Mouse (Mus musculus) adrenal gland, adult 2 months (tissue): ENCODE measurements around the gene Zc3h18. TPM values are rescaled to one million over a fixed set of nuclear protein-coding genes. Genes with fewer than 3 reads are reported as not detected.

Source experiments
- DNase-seq: peaks from one replicate; pipeline ENCODE4 v3.0.0; 2021
- polyA plus RNA-seq: library from polyadenylated mRNA; depleted of rRNA; stranded (reverse); fragments of >200 nt; gene quantifications from 2 replicates; pipeline ENCODE4 v1.2.3, GENCODE M21; 2012
- total RNA-seq, 2 experiments: library from RNA; stranded (reverse); gene quantifications; 2 replicates each; pipeline ENCODE4 v1.2.3; 2021

Gene Zc3h18
- total and polyA plus RNA-seq, 3 experiments: 34.3 to 44.8 (median 36.9) TPM

GRCm38 (mm10) chr8:122347811-122348552, 28.4 kb upstream of the Zc3h18 start:
- DNase-seq: peak; percentile 44

- no peak for DNase-seq
These were observed 26.8 kb upstream of the Zc3h18 start for GRCm38 (mm10) chr8:122349357-122350297.

GRCm38 (mm10) chr8:122350309-122351089, 25.9 kb upstream of the Zc3h18 start:
- no peak for DNase-seq

GRCm38 (mm10) chr8:122354157-122354556, 22.3 kb upstream of the Zc3h18 start:
- DNase-seq: no peak

GRCm38 (mm10) chr8:122355642-122356606, 20.5 kb upstream of the Zc3h18 start:
- no peak for DNase-seq

GRCm38 (mm10) chr8:122357202-122357601, 19.2 kb upstream of the Zc3h18 start:
- no peak for DNase-seq

GRCm38 (mm10) chr8:122357641-122358040, 18.8 kb upstream of the Zc3h18 start:
- DNase-seq: no peak

- peak; percentile 42 for DNase-seq
These were observed 17.2 kb upstream of the Zc3h18 start for GRCm38 (mm10) chr8:122359111-122359775.

GRCm38 (mm10) chr8:122360696-122361416, 15.6 kb upstream of the Zc3h18 start, which contains the start of gene Trhr2:
Trhr2 (minus strand) TSS chr8:122360746.
- no peak for DNase-seq

GRCm38 (mm10) chr8:122362271-122362670, 14.1 kb upstream of the Zc3h18 start:
- DNase-seq: no peak

- no peak for DNase-seq
These were observed 13.4 kb upstream of the Zc3h18 start for GRCm38 (mm10) chr8:122362967-122363366.

GRCm38 (mm10) chr8:122368494-122368893, 7.9 kb upstream of the Zc3h18 start:
- DNase-seq: no peak

- peak; percentile 69 for DNase-seq
These were observed 6.7 kb upstream of the Zc3h18 start for GRCm38 (mm10) chr8:122369665-122370064.

GRCm38 (mm10) chr8:122371706-122372105, 4.7 kb upstream of the Zc3h18 start:
- no peak for DNase-seq

GRCm38 (mm10) chr8:122375320-122375719, 1.1 kb upstream of the Zc3h18 start:
- no peak for DNase-seq

GRCm38 (mm10) chr8:122375751-122376364, 551 bp upstream of the Zc3h18 start:
- no peak for DNase-seq

- DNase-seq: no peak
These were observed 6.6 kb downstream of the Zc3h18 start for GRCm38 (mm10) chr8:122383039-122383438.

GRCm38 (mm10) chr8:122389357-122389756, 12.9 kb downstream of the Zc3h18 start:
- DNase-seq: no peak

- DNase-seq: no peak
These were observed 14.3 kb downstream of the Zc3h18 start for GRCm38 (mm10) chr8:122390758-122391157.
